Mouse (Mus musculus) layer of hippocampus, adult 18-20 months (tissue): ENCODE measurements at regions not wholly inside any gene's neighbourhood (a gene's known extent, or its start where the extent isn't known, plus 50 kb on each side); places are given as distances from the start of the nearest gene placed in this dataset.

ENCODE experiments used
- DNase-seq, 2 experiments: peaks; one replicate each; pipeline ENCODE4 v3.0.0; 2022; ENCODE audit warnings: low spot score in 2 of 2

DNA sequence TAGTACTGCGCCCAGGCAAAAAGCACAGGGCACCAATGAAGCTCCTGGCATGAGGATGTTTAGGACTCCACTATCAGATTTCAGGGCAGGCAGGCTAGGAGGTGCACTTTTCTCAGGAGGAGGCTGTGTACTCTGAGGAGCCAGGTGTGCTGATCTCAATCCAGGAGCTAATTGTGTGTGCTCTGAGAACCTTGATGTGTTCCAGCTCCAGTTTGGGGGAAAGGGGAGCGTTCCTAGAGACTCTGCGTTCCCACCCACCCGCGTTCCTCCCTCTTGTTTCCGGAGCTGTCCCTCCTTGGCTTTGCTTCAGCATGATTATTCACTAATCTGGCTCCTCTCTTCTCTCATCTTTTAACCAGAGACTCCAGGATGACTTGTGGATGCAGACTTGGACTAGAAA lies 195.2 kb downstream of the Icos start:
- DNase-seq: no peak

DNA sequence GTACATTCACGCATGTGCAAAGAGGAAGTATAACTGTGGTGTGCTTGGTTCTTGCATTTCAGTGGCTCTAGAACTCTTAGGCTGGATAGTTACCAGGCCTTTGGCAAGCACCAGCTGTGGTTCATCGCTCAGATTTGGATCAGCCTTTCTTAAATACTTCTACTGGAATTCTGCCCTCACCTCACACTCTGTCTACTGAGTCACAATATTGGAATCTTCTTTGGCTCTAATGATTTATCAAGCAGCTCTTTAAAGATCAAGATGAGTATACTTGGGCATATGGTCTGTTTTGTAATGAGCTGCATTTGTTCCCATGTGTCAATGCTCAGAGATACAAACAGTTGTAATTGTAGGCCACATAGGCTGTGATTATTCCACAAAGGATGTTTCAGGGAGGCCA lies 197.5 kb downstream of the Icos start:
- peak in 1 of 2 experiments; percentile 9 for DNase-seq

GRCm38 (mm10) chr1:61179461-61179860 lies 201.7 kb downstream of the Icos start:
- DNase-seq: no peak

DNA sequence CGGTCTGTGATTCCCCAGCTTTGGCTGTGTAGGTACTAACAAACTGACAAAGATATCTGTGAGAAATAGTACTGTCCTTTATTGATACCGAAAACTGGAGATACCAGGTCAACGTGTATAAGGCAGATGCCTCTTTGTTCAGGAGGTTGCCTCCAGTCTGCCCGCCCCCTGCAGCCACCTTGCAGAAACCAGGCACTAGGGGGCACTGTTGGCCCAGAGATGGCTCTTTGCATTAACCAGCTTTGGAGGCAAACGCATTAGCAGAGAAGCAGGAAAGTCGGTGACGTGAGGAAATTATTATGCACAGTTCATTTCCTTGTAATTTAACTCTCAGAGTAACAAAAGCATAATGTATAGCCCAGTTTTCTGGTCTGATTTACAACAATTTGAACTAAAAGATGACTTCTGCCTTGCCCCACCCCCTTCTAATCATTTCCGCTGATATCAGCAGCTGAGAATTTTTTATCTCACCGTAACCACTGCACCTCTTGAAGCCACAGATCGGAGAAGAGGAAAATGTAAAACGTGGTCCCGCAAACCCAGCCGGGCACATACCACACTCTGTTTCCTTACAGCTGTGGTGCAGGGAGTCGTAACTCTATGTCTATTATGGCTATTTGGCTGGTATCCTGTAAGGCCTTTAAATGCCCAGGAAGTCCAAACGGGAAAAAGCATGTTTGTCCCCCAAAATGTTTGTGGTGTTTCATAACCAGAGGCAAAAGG lies 203.5 kb downstream of the Icos start:
- DNase-seq: peak; percentile 86 to 97

- DNase-seq: no peak
These were observed 209.8 kb downstream of the Icos start for GRCm38 (mm10) chr1:61187381-61188100.

- DNase-seq: peak in 1 of 2 experiments; percentile 55
These were observed 213.2 kb downstream of the Icos start for GRCm38 (mm10) chr1:61190921-61191320.

GRCm38 (mm10) chr1:61198549-61199062 lies 220.9 kb downstream of the Icos start:
- no peak for DNase-seq

GRCm38 (mm10) chr1:61201006-61201405 lies 223.3 kb downstream of the Icos start:
- no peak for DNase-seq

- no peak for DNase-seq
These were observed 224.4 kb downstream of the Icos start for GRCm38 (mm10) chr1:61202079-61202478.

DNA sequence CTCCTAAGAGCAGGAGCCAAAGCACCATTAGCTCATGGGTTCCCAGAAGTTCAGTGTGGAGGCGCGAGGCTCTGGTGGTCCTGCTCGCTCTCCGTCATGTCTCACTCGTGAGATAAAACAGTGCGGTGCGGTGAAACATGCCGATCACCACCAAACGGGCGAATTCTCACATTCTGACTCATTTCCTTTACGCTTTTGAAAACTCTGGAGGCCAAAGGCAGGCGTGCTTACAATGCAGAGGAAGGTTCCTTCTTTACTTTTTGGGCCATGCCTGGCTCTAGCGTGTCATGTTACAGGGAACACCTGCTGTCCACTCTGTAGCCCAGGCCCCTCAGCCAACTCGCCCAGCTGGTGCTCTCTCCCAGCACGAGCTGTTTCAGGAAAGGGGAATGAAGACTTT lies 225.4 kb downstream of the Icos start:
- no peak for DNase-seq

GRCm38 (mm10) chr1:61203612-61204011 lies 225.9 kb downstream of the Icos start:
- no peak for DNase-seq

DNA sequence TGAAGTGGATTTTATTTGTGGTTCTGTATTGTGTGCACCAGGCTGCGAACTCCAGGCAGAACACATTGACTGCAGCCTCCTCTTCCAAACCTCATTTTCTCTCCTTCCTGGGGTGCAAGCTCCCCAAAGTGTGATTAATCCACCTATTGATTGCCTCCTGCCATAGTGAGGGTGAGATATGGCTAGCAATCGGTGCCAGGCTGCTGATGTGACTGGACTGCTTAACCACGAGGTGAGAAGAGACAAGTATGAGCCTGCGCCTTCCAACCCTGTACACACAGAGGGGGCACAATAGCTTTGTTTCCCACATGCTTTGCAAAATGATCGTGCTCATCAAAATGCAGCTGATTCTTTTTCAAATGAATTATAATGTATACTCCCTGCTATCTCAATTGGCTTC lies 227.4 kb downstream of the Icos start:
- no peak for DNase-seq

- DNase-seq: no peak
These were observed 229.2 kb downstream of the Icos start for GRCm38 (mm10) chr1:61206861-61207380.

DNA sequence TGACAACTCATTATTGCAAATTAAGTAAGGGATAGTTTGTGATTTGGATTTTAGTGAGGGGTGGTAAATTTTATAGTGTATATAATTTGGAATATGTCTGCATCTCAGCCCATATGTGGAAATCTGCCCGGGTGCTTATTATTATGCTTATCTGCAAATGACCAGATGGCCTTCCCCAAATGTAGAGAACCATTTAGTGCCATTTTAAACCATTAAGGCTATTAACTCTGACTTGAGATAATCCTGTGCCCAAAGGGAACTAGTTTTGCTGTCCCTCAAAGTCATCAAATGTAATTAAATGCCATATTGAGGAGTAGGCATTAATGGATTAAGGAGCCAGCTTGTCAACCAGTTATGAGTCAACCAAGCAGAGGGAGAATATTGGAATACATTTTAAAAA lies 230.7 kb downstream of the Icos start:
- DNase-seq: no peak

- DNase-seq: no peak
These were observed 243.4 kb downstream of the Icos start for GRCm38 (mm10) chr1:61221131-61221530.

GRCm38 (mm10) chr1:61228942-61229341 lies 251.2 kb downstream of the Icos start:
- DNase-seq: no peak

GRCm38 (mm10) chr1:61233001-61233400 lies 255.3 kb downstream of the Icos start:
- DNase-seq: no peak

DNA sequence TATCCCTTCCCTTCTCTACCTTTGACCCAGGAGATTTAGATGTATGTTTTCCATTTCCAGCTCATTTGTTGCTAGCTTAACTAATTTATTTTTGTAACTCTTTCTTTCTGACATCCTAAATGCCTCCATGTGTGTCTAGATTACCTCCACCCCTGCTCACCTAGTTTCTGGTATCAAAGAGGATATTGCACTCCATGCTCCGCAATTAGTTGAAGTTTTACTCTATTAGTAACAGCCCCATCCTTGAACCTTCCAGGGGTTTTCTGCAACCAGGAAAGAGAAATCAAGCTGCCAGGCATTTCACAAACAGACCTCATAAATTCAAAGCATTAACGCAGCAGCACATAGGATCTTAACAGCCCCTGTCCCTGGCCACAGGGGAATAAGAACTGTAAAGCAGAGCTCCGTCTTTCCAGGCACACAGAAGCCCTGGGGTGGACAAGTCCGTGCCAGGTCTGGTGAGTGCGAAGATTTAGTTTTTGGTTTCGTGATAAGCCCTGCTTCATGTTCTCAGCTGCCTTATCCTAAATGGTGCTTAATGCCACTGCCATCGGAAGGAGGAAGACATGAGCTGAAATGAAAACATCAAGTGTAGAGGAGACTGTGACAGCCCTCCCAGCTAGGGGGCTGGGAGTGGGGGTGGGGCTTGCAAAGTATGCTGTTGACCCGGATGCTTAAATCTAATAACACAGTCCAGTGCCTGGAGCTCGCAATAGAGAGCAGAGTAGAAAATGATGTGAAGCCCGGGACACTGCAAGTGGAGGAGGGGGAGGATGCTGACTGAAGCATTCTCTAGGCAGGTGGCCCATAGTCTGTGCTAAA lies 256.0 kb downstream of the Icos start:
- DNase-seq: no peak

- DNase-seq: no peak
These were observed 256.6 kb downstream of the Icos start for GRCm38 (mm10) chr1:61234298-61234682.

DNA sequence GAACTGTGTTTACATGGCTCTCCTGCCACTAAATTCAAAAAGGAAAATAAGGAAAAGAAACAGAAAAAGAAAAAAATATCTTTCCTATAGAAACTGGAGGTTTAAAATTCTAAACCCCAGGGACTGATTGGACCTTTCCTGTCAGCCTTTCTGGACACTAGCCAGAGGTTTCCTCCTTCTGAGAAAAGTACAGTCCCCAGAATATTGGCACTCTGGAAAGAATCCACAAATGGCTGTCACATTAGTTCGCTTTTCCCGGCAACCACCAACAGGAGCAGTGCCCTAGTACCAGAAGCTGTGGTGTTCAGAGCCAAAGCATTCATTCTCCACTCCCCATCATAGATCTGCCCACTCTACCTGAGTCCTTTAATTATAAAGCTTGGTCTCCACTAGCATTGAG lies 258.8 kb downstream of the Icos start:
- no peak for DNase-seq

- DNase-seq: no peak
These were observed 260.9 kb downstream of the Icos start for GRCm38 (mm10) chr1:61238668-61239067.

- DNase-seq: no peak
These were observed 279.8 kb downstream of the Icos start for GRCm38 (mm10) chr1:61257561-61257960.
